In genomic region chr14:31237101-31237882, GRCm38 (mm10) we compare ENCODE assay signal across 9 mouse cellular contexts. TPM values are rescaled to one million over a fixed set of nuclear protein-coding genes. Genes with fewer than 3 reads are reported as not detected.
A peak's percentile ranks its signal among the peaks of the same experiment; 100 is the strongest.
DNase-seq lines count a peak whose midpoint lies in the region.
"Had no signal": no experiment of that assay in that cellular context is flagged by ENCODE, and none has a peak within 500 bp of the region (broad histone marks: within the 10 kb centered on the region; RNA-seq: fewer than 3 reads in every experiment).

No protein-coding gene starts in this region.

- peak; percentile 19 to 64 for DNase-seq in urinary bladder, postnatal 36 days (ENCODE audit: low spot score in 2 of 2)
- no peak for DNase-seq in urinary bladder, postnatal 25 days (ENCODE audit: low spot score)
- peak; percentile 43 for DNase-seq in fibroblast of lung, adult 2 months (ENCODE audit: low read depth)
- DNase-seq in heart, postnatal 25 days (ENCODE audit: low spot score): peak; percentile 71
- no peak for DNase-seq in kidney, postnatal 4 days
- DNase-seq in cerebellum, adult 9-11 months: no peak
- DNase-seq in layer of hippocampus, postnatal 25 days (ENCODE audit: extremely low spot score in 1 of 2, low spot score in 1 of 2): no peak
- DNase-seq: right cerebral cortex, postnatal 14 days had no signal

- intact Hi-C loops in heart, postnatal 25 days (cut with DNase I): no loop called here

RNA-seq across cellular contexts. Expression of gene Phf7, which starts 13.8 kb away (rescaled TPM):
- 1 to 10 TPM; 3.4 to 4.1 TPM for total RNA-seq in heart, postnatal 25 days (2021)
- total RNA-seq in layer of hippocampus, postnatal 25 days (2021): 1 to 10 TPM; 3.6 to 4.1 TPM

RNA-seq across cellular contexts. Expression of gene Bap1, which starts 14.0 kb away (rescaled TPM):
- 10 to 100 TPM; 39.5 to 45.5 TPM for total RNA-seq in heart, postnatal 25 days (2021)
- total RNA-seq in layer of hippocampus, postnatal 25 days (2021): 100 to 1,000 TPM; 127 to 131 TPM

RNA-seq across cellular contexts. Expression of gene Sema3g, which starts 19.6 kb away (rescaled TPM):
- total RNA-seq in heart, postnatal 25 days (2021): 10 to 100 TPM; 12.4 to 16.1 TPM
- total RNA-seq in layer of hippocampus, postnatal 25 days (2021): 1 to 10 TPM; 4.4 to 5.0 TPM

RNA-seq across cellular contexts. Expression of gene Nisch, which starts 20.5 kb away (rescaled TPM):
- total RNA-seq in heart, postnatal 25 days (2021): 100 to 1,000 TPM; 145 to 148 TPM
- total RNA-seq in layer of hippocampus, postnatal 25 days (2021): 100 to 1,000 TPM; 431 to 467 TPM

RNA-seq across cellular contexts. Expression of gene Tnnc1, which starts 29.2 kb away (rescaled TPM):
- 1,000 to 10,000 TPM; 5,169 to 5,647 TPM for total RNA-seq in heart, postnatal 25 days (2021)
- 1 to 10 TPM; 2.2 to 3.1 TPM for total RNA-seq in layer of hippocampus, postnatal 25 days (2021)
- total RNA-seq: neutrophil, adult 5-6 weeks had no signal

Comparison
In these comparisons a context has a peak if more than half of its experiments do, and no peak if none do; other contexts are left out.
1. DNase-seq: peak in urinary bladder, postnatal 36 days (2 of 2), fibroblast of lung, adult 2 months (single experiment) and heart, postnatal 25 days (single experiment); none in urinary bladder, postnatal 25 days (single experiment), kidney, postnatal 4 days (0 of 2), cerebellum, adult 9-11 months (single experiment) and layer of hippocampus, postnatal 25 days (0 of 2).